Mouse (Mus musculus) midbrain, embryonic 12.5 days (tissue): Measurements from ENCODE around the gene Prkn. TPM values are rescaled to one million over a fixed set of nuclear protein-coding genes. Genes with fewer than 3 reads are reported as not detected.
A peak's percentile ranks its signal among the peaks of the same experiment; 100 is the strongest.

Experiments
- ATAC-seq: fragments of 200-750 bp; cut with Nextera tagmentation; 2 replicates; pipeline ENCODE4 v1.8.0; 2017; ENCODE audit warnings: low read depth, moderate TSS enrichment, moderate library complexity; ENCODE audit not compliant: low FRiP score
- H3K27ac ChIP-seq: fragments of 300-500 bp; sonication (generic); replicated peaks from 2 replicates; pipeline ENCODE4 v1.5.1; 2016; ENCODE audit warnings: mild to moderate bottlenecking
- H3K27me3 ChIP-seq: fragments of 300-500 bp; sonication (generic); 2 replicates; pipeline ENCODE4 v1.6.1; 2016; ENCODE audit warnings: mild to moderate bottlenecking
- H3K36me3 ChIP-seq: fragments of 300-500 bp; sonication (generic); 2 replicates; pipeline ENCODE4 v1.6.1; 2016
- H3K4me1 ChIP-seq: fragments of 300-500 bp; sonication (generic); 2 replicates; pipeline ENCODE4 v1.6.1; 2016
- H3K4me2 ChIP-seq: fragments of 300-500 bp; sonication (generic); replicated peaks from 2 replicates; pipeline ENCODE4 v1.6.1; 2016; ENCODE audit warnings: mild to moderate bottlenecking, moderate library complexity
- H3K4me3 ChIP-seq: fragments of 300-500 bp; sonication (generic); 2 replicates; pipeline ENCODE4 v1.5.1; 2016; ENCODE audit warnings: mild to moderate bottlenecking
- H3K9ac ChIP-seq: fragments of 300-500 bp; sonication (generic); replicated peaks from 2 replicates; pipeline ENCODE4 v1.6.1; 2016; ENCODE audit warnings: mild to moderate bottlenecking, moderate library complexity
- H3K9me3 ChIP-seq: fragments of 300-500 bp; sonication (generic); 2 replicates; pipeline ENCODE4 v1.6.1; 2016; ENCODE audit warnings: mild to moderate bottlenecking
- WGBS: fragments of 180-500 bp; shearing (Covaris S2); methylation state at CpG from one replicate; pipeline ENCODE4 v1.1.7; 2016; 5-methylcytosine and 5-hydroxymethylcytosine counted together
- polyA plus RNA-seq: library from polyadenylated mRNA; unstranded; fragments of >200 nt; fragmentation: Nextera tagmentation; extraction: Ambion mirVana; gene quantifications from 2 replicates; pipeline ENCODE4 v1.2.1, GENCODE M21; 2016

The Prkn gene
- polyA plus RNA-seq, 1 experiment from 2014 or later, result 2.1 TPM

DNA sequence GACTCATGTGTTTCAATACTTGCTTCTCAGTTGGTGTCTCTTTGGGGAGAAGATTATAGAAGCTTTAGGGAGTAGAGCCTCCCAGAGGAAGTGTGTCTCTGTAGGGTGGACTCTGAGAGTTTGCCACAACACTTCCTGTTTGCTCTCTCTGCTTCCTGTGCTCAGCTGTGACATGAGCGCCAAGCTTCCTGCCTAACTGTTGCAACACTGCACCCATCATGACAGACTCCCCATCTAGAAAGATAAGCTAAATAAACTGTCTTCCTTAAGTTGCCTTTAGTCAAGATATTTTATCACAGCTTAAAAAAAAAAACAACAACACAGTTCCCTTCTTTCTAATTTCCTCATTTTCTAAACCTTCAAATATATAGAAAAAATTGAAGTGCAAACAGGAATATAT is 1130.0 kb downstream of the Prkn start:
- peaks cover 9% of the 10 kb centered on the region for H3K4me1 ChIP-seq
- H3K4me2 ChIP-seq, result no peak overlapping the region
- WGBS, result 76% methylated on average over 1 of the region's 1 CpGs
- H3K4me3 ChIP-seq, result no peak overlapping the region
- no peaks in the 10 kb centered on the region for H3K36me3 ChIP-seq
- ATAC-seq, result no peak
- no peaks in the 10 kb centered on the region for H3K9me3 ChIP-seq
- H3K9ac ChIP-seq, result no peak overlapping the region
- H3K27me3 ChIP-seq, result no peaks in the 10 kb centered on the region
- H3K27ac ChIP-seq, result no peak overlapping the region

DNA sequence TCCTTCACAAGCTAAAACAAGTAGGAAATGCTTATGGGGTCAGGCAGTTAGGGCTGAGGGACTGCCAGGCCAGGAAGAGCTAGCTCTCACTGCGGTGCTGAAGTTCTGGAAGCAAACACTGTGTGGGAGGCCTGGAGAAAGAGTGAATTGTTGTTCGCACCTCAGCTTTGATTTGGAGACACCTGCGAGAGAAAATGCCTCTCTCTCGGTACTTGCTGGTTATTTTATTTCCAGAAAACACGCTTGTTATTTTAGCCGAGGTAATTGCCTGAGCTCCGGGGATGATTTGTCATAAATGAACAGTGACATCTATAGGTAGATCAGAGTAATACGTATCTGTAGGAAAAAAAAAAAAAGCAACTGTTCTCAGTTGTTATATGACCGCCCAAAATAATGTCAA is 1132.4 kb downstream of the Prkn start:
- Histone ChIP-seq H3K27me3 (peaks cover 10% of the 10 kb centered on the region; the same call in 1 of the 2 replicates), H3K9me3 (no peaks in the 10 kb centered on the region), H3K9ac (no peak overlapping the region), H3K4me3 (0 out of 2 replicates have a peak overlapping the region, but pooled peaks have one; percentile 11), H3K4me1 (peaks cover 10% of the 10 kb centered on the region), H3K36me3 (no peaks in the 10 kb centered on the region), H3K27ac (no peak overlapping the region), H3K4me2 (peak overlapping the region; percentile 36)
- WGBS, result 13% methylated on average over 9 of the region's 9 CpGs
- ATAC-seq, result no peak

DNA sequence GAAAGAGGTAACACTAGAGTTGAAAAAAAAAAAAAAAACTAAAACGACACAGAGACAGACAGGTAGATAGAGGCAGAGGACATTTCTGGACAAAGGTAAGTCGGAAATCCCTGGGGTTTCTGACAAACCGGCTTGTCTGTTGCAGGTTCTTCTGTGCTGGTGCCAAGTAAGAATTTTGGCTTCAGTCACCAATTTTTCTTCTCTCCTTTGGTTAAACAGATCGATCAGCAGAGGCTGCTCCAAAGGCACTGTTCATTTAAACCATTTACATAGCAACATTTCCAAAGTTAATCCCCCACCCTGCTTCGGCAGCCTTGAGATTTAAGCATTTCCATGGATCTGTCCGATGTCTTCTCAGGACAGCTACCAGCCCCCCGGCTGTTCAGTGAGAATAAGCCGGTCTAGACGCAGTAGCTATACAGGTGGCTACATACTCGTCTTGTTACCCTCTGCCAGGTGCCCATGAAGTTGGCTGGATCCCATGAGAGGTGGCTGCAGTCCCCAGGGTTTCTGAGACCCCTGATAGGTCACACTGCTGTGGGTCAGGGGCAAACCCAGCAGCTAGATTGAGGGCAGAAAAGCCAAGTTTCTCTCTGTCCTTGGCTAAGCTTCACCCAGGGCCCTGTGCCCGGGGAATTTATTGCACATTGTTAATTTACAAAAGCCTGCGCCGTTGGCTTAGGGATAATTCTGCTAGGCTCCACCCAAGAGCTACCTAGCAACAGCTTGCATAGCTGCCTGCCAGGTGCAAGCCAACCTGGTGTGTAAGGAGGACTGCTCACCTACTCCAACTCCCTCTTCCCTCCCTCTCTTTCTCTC is 1133.0 kb downstream of the Prkn start:
- no peaks in the 10 kb centered on the region for H3K36me3 ChIP-seq
- H3K9me3 ChIP-seq, result no peaks in the 10 kb centered on the region
- no peak overlapping the region for H3K9ac ChIP-seq
- H3K27me3 ChIP-seq, result peaks cover 13% of the 10 kb centered on the region; the same call in 1 of the 2 replicates
- H3K4me3 ChIP-seq, result no peak overlapping the region
- H3K4me2 ChIP-seq, result no peak overlapping the region
- WGBS, result 54% methylated on average over 13 of the region's 13 CpGs
- peaks cover 16% of the 10 kb centered on the region for H3K4me1 ChIP-seq
- no peak for ATAC-seq
- no peak overlapping the region for H3K27ac ChIP-seq

DNA sequence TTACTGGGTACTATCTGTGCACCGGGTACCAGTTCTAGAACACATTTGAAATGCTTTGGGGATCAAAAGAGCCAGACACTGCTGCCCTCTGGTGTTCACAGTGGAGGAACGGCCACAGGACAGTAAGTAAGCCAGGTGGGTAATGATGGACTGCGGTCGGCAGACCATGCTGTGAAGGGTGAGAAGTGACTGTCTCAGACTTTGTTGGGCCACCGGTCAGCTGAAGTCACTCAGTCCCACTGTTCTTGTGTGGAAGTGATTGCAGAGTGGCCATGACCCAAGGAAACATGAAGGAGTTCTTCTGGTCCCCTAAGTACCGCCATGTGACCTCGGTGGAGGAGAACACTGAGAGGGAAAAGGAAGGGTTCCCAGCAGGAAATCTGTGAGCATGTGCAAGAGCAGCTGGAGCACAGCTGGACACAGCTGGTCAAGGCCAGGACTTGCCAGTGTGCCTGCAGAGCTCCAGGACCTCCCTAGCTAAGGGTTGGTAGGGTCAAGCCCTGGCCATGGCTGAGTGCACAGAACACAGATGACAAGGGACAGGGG is 1135.0 kb downstream of the Prkn start:
- H3K27ac ChIP-seq, result no peak overlapping the region
- H3K4me2 ChIP-seq, result no peak overlapping the region
- H3K4me3 ChIP-seq, result no peak overlapping the region
- no peaks in the 10 kb centered on the region for H3K9me3 ChIP-seq
- no peak for ATAC-seq
- H3K9ac ChIP-seq, result no peak overlapping the region
- H3K4me1 ChIP-seq, result peaks cover 20% of the 10 kb centered on the region
- WGBS, result 43% methylated on average over 7 of the region's 7 CpGs
- H3K27me3 ChIP-seq, result peaks cover 16% of the 10 kb centered on the region; the same call in 1 of the 2 replicates
- no peaks in the 10 kb centered on the region for H3K36me3 ChIP-seq

DNA sequence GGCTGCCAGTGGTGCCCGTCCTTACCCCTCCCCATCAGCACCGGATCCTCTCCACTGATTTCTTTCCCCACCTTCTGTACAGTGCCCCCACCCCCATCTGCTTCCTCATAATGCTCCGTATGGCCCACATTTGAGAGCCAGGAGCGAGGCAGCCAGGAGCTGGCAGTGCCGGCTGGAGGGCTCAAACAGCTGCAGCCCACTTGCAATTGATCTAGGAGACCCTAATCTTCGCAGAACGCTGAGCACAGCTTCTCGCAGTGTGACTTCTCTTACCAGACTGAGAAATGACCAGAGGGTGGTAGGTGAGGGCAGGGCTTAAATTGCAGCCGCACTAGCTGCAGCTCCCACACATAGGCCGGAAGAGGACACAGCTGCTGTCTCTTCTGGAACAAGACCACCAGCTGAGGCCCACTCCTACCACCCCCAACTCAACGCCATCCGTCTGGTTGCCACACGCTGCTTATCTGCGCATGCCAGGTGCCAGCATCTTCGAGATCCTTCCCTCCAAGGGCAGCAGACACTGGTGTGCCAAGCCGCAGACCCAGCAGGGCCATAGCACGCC is 1138.2 kb downstream of the Prkn start:
- peaks cover 16% of the 10 kb centered on the region for H3K4me1 ChIP-seq
- H3K36me3 ChIP-seq, result no peaks in the 10 kb centered on the region
- no peak overlapping the region for H3K9ac ChIP-seq
- no peak overlapping the region for H3K4me3 ChIP-seq
- ATAC-seq, result peak; percentile 49
- 33% methylated on average over 17 of the region's 17 CpGs for WGBS
- H3K4me2 ChIP-seq, result peak overlapping the region; percentile 22
- peak overlapping the region; percentile 43 for H3K27ac ChIP-seq
- no peaks in the 10 kb centered on the region for H3K9me3 ChIP-seq
- peaks cover 16% of the 10 kb centered on the region; the same call in 1 of the 2 replicates for H3K27me3 ChIP-seq

DNA sequence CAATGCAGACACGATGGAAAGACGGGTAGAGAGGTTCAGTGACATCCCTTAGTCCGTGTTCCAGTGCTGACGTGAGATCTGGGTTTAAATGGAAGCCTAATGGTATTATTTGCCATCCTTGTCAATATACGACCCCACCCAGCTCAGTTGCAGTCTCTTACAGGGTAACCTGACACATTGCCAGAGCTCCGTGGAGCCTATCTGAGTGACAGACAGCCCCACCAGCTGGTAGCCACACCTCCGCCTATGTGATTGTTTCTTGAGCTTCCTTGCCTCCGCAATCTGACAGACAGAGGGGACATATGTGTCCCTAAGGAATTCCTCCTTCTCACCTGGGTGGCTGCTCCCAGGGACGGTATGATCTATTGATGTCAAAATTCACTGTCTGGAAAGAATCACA is 1141.5 kb downstream of the Prkn start:
- H3K9me3 ChIP-seq, result no peaks in the 10 kb centered on the region
- 81% methylated on average over 9 of the region's 9 CpGs for WGBS
- H3K9ac ChIP-seq, result no peak overlapping the region
- H3K27me3 ChIP-seq, result peaks cover 12% of the 10 kb centered on the region; the same call in 1 of the 2 replicates
- H3K4me3 ChIP-seq, result no peak overlapping the region
- no peak overlapping the region for H3K4me2 ChIP-seq
- H3K36me3 ChIP-seq, result no peaks in the 10 kb centered on the region
- H3K4me1 ChIP-seq, result peaks cover 11% of the 10 kb centered on the region
- H3K27ac ChIP-seq, result no peak overlapping the region
- ATAC-seq, result no peak

DNA sequence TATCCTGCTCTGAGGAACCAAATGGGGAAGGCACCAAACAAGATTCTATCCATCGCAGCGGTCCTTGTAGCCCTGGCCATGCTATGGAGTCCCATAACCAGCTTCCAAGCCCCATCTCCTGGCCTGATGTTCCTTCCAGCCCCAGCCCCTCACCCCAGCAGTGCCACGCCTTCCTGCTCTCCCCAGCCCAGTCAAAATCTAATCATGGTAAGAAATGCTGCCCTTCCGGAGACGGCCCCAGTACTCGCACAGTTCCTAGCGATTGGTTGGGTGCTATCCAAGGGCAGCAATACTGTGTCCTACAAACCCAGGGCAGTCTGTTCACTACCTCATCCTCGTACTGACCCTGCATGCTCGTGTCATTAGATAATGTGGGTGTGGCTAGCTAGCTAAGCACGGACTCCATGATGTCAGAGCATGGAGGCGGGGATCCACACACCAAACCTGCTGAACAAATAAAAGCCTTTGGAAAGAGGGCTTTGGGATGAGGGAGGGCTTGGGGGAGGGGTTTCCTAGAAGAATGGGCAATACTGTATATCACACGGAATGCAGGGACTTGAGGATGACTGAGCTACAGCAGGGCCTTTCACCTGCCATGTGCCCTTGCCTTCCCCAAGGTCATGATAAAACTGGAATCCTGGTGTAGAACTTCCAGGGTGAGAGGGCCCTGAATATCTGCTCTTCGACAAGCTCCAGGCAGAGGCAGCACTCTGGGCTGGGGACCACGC is 1148.1 kb downstream of the Prkn start:
- Histone ChIP-seq H3K4me3 (no peak overlapping the region), H3K27me3 (no peaks in the 10 kb centered on the region), H3K4me2 (no peak overlapping the region), H3K27ac (no peak overlapping the region), H3K36me3 (no peaks in the 10 kb centered on the region), H3K4me1 (0 out of 2 replicates have a peak, but pooled peaks cover 10% of the 10 kb centered on the region), H3K9ac (no peak overlapping the region), H3K9me3 (no peaks in the 10 kb centered on the region)
- no peak for ATAC-seq
- 82% methylated on average over 14 of the region's 14 CpGs for WGBS

DNA sequence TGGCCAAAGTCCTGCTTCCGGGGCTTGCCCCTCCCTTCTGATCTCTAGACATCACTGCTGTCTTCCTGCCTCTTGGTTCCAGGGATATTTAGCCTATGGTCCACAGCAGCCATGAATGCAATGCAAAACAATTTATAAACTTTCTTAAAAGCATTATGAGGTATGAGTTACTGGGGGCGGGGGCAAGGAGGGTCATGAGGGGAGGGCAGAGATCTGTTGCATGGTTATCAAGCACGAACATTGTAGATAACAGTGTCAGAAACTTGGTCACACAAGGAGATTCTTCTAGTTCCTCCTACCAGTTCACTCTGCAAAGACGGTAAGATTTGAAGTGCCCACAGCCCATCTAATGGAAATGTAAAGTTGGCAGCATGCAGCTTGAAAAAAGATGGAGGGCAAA is 1149.1 kb downstream of the Prkn start:
- Histone ChIP-seq H3K4me1 (0 out of 2 replicates have a peak, but pooled peaks cover 10% of the 10 kb centered on the region), H3K27me3 (no peaks in the 10 kb centered on the region), H3K36me3 (no peaks in the 10 kb centered on the region), H3K9ac (no peak overlapping the region), H3K4me3 (no peak overlapping the region), H3K9me3 (no peaks in the 10 kb centered on the region), H3K4me2 (no peak overlapping the region), H3K27ac (no peak overlapping the region)
- no peak for ATAC-seq
- WGBS, result 92% methylated on average over 4 of the region's 4 CpGs

DNA sequence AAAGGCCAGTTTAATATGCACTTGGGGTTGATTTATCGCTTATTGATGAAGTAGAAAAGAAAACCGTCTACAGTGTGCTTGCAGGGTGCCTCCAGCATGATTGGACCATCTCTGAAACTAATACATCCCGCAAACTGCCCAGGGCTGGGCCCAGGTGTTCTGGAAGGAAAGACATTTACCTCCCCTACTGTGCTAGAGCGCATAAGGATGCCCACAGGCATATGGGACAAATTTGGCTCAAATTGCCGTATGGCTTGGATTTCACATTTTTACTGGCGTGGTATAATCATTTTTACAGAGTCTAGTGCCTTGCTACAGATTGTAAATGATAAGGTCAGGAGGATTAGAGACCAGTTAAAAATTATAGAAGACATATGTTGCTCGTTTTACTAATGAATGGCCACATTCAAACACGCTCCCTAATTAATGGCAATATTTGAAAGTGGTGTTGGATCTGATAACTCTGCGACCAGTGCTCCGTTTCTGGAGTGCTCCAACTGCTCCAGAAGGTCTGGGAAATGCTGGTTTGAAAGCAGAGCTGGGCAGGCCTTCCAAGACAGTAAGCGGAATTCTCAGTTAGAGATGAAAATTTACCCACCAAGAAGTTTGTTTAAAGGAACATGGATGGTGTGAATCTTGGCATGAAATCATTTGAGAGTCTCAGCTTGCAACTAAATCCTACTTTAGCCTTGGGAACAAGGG is 1150.4 kb downstream of the Prkn start:
- H3K27ac ChIP-seq, result no peak overlapping the region

DNA sequence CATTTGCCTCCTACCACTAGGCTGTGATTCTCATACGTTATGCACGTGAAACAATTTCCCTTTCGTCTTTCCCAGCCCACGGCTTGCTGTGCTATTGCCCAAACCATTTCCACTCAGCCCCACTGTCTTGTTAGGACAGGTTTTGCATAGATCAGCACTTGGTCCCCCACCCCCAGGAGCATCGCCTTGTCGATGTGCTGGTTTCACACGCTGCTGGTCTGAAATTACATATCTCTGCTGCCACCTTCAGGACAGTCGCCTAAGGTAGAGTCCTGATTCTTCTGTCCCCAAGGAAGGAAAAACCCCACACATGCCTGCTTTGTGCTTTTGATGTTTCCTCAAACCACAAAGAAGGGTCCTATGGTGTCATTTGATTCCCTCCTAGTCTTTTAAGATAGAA is 1153.1 kb downstream of the Prkn start:
- no peak overlapping the region for H3K27ac ChIP-seq
- no peak overlapping the region for H3K4me3 ChIP-seq
- peak; percentile 58; the same call in 1 of the 2 replicates for ATAC-seq
- no peaks in the 10 kb centered on the region for H3K9me3 ChIP-seq
- no peak overlapping the region for H3K9ac ChIP-seq
- no peaks in the 10 kb centered on the region for H3K27me3 ChIP-seq
- H3K36me3 ChIP-seq, result no peaks in the 10 kb centered on the region
- 0 out of 2 replicates have a peak, but pooled peaks cover 10% of the 10 kb centered on the region for H3K4me1 ChIP-seq
- 34% methylated on average over 8 of the region's 8 CpGs for WGBS
- 0 out of 2 replicates have a peak overlapping the region, but pooled peaks have one; percentile 13 for H3K4me2 ChIP-seq

More for the DNA sequence above, 1150.4 kb downstream of the Prkn start:
- Histone ChIP-seq H3K4me1 (0 out of 2 replicates have a peak, but pooled peaks cover 10% of the 10 kb centered on the region), H3K27me3 (no peaks in the 10 kb centered on the region), H3K36me3 (no peaks in the 10 kb centered on the region), H3K4me2 (no peak overlapping the region), H3K9ac (no peak overlapping the region), H3K4me3 (no peak overlapping the region), H3K9me3 (no peaks in the 10 kb centered on the region)
- WGBS, result 82% methylated on average over 11 of the region's 11 CpGs
- no peak for ATAC-seq

DNA sequence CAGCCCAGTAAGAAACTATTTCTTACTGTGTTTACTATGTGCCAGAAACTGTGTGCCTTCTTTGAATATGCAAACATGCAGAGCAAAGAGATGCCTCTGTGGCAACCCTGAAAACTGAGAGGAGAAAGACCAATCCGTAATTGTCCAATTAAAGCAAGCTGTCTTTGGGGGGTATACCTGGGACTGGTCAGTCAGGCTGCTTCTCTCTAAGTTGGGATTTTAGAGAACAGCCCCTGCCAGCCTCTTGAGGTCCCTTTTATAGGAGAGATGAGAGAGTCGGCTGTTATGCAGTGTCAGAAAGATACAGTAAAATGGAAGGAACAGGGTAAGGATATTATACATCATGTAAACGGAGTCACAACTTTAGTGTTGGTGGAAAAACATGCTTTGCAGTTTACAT is 1154.1 kb downstream of the Prkn start:
- H3K36me3 ChIP-seq, result no peaks in the 10 kb centered on the region
- H3K27ac ChIP-seq, result no peak overlapping the region
- WGBS, result 86% methylated on average over 3 of the region's 3 CpGs
- no peaks in the 10 kb centered on the region for H3K9me3 ChIP-seq
- no peak overlapping the region for H3K9ac ChIP-seq
- no peak overlapping the region for H3K4me3 ChIP-seq
- no peak for ATAC-seq
- no peaks in the 10 kb centered on the region for H3K27me3 ChIP-seq
- no peak overlapping the region for H3K4me2 ChIP-seq
- 0 out of 2 replicates have a peak, but pooled peaks cover 10% of the 10 kb centered on the region for H3K4me1 ChIP-seq
